Mouse (Mus musculus) liver, embryonic 14.5 days (tissue): ENCODE measurements at regions not wholly inside any gene's neighbourhood (a gene's known extent, or its start where the extent isn't known, plus 50 kb on each side); places are given as distances from the start of the nearest gene placed in this dataset.

Source experiments
- ATAC-seq: fragments of 200-750 bp; cut with Nextera tagmentation; 2 replicates; pipeline ENCODE4 v1.8.0; 2017; ENCODE audit warnings: moderate number of reproducible peaks, mild to moderate bottlenecking, moderate library complexity; ENCODE audit not compliant: insufficient read depth
- DNase-seq, 3 experiments: peaks; one replicate each; pipeline ENCODE4 v3.0.0-alpha.2; 2012 to 2013; ENCODE audit warnings: low read depth in 3 of 3, low spot score in 3 of 3
- H3K27ac ChIP-seq: fragments of 300-500 bp; sonication (generic); 2 replicates; pipeline ENCODE4 v1.5.1; 2014; ENCODE audit warnings: moderate library complexity, mild to moderate bottlenecking, control low read depth, inconsistent platforms
- H3K27me3 ChIP-seq: fragments of 300-500 bp; sonication (generic); 2 replicates; pipeline ENCODE4 v1.6.1; 2014; ENCODE audit warnings: mild to moderate bottlenecking, low read length, moderate library complexity; ENCODE audit not compliant: control insufficient read depth, insufficient read depth
- H3K36me3 ChIP-seq: fragments of 300-500 bp; sonication (generic); replicated peaks from 2 replicates; pipeline ENCODE4 v1.6.1; 2014; ENCODE audit warnings: low read depth; ENCODE audit not compliant: control insufficient read depth, insufficient read depth
- H3K4me1 ChIP-seq, 2 experiments: fragments of 200-500 bp in 1 of 2; fragments of 300-500 bp in 1 of 2; sonication (generic) in 1 of 2; replicated peaks; 2 replicates each; pipeline ENCODE4 v1.6.1; 2012 to 2014; ENCODE audit warnings: antibody characterized with exemption in 1 of 2, inconsistent platforms in 1 of 2, low read length in 1 of 2; ENCODE audit not compliant: control insufficient read depth in 2 of 2, insufficient read depth in 2 of 2
- H3K4me2 ChIP-seq: fragments of 300-500 bp; sonication (generic); 2 replicates; pipeline ENCODE4 v1.6.1; 2014; ENCODE audit warnings: low read depth, mild to moderate bottlenecking, control low read depth, moderate library complexity
- H3K4me3 ChIP-seq, 2 experiments: fragments of 200-500 bp in 1 of 2; fragments of 300-500 bp in 1 of 2; sonication (generic) in 1 of 2; 2 replicates each; pipeline ENCODE4 v1.5.1; 2012 to 2014; ENCODE audit warnings: low read depth in 2 of 2, low read length in 2 of 2, mild to moderate bottlenecking in 2 of 2, control low read depth in 1 of 2, inconsistent platforms in 1 of 2, moderate library complexity in 1 of 2; ENCODE audit not compliant: insufficient read depth in 1 of 2
- H3K9ac ChIP-seq: fragments of 300-500 bp; sonication (generic); replicated peaks from 2 replicates; pipeline ENCODE4 v1.6.1; 2014; ENCODE audit warnings: mild to moderate bottlenecking, control low read depth, moderate library complexity
- H3K9me3 ChIP-seq: fragments of 300-500 bp; sonication (generic); 2 replicates; pipeline ENCODE4 v1.6.1; 2016; ENCODE audit warnings: low read length, mixed read lengths; ENCODE audit not compliant: control insufficient read depth
- CTCF ChIP-seq: IDR thresholded peaks from 2 replicates; pipeline ENCODE4 v1.5.1; 2016; ENCODE audit warnings: antibody characterized with exemption, low read depth, control low read depth
- EP300 ChIP-seq: IDR thresholded peaks from 2 replicates; pipeline ENCODE4 v1.6.1; 2016; ENCODE audit warnings: antibody characterized with exemption, low read depth
- WGBS: fragments of 180-500 bp; shearing (Covaris S2); extraction: QIAGEN DNeasy Blood & Tissue Kit; methylation state at CpG from one replicate; pipeline ENCODE4 v1.1.7; 2014; ENCODE audit not compliant: insufficient replicate concordance; 5-methylcytosine and 5-hydroxymethylcytosine counted together

GRCm38 (mm10) chr1:168924100-168924815 is 492.2 kb upstream of the Pbx1 start:
- Histone ChIP-seq H3K9ac (no peak overlapping the region), H3K4me3 (no peak overlapping the region), H3K27ac (no peak overlapping the region), H3K4me2 (no peak overlapping the region), H3K36me3 (no peaks in the 10 kb centered on the region), H3K27me3 (no peaks in the 10 kb centered on the region), H3K4me1 (no peaks in the 10 kb centered on the region), H3K9me3 (no peaks in the 10 kb centered on the region)
- TF ChIP-seq EP300 = no peak
- TF ChIP-seq CTCF = no peak
- WGBS = 62% methylated on average over 5 of the region's 5 CpGs
- no peak for DNase-seq
- no peak for ATAC-seq

- WGBS = 57% methylated on average over 9 of the region's 9 CpGs
- no peak for ATAC-seq
- no peak overlapping the region for H3K9ac ChIP-seq
- H3K27ac ChIP-seq = no peak overlapping the region
- TF ChIP-seq CTCF (no peak), EP300 (no peak)
- DNase-seq = no peak
- no peak overlapping the region for H3K4me2 ChIP-seq
- H3K36me3 ChIP-seq = no peaks in the 10 kb centered on the region
- H3K27me3 ChIP-seq = no peaks in the 10 kb centered on the region
- H3K9me3 ChIP-seq = no peaks in the 10 kb centered on the region
- H3K4me3 ChIP-seq = no peak overlapping the region
- H3K4me1 ChIP-seq = no peaks in the 10 kb centered on the region
These were observed 486.4 kb upstream of the Pbx1 start for GRCm38 (mm10) chr1:168918331-168919076.

GRCm38 (mm10) chr1:168908684-168909175 is 476.7 kb upstream of the Pbx1 start:
- no peak overlapping the region for H3K4me2 ChIP-seq
- no peaks in the 10 kb centered on the region for H3K36me3 ChIP-seq
- no peaks in the 10 kb centered on the region for H3K4me1 ChIP-seq
- H3K4me3 ChIP-seq = no peak overlapping the region
- WGBS = 45% methylated on average over 4 of the region's 4 CpGs
- H3K27ac ChIP-seq = no peak overlapping the region
- DNase-seq (no peak), ATAC-seq (no peak)
- H3K9ac ChIP-seq = no peak overlapping the region
- H3K27me3 ChIP-seq = no peaks in the 10 kb centered on the region
- TF ChIP-seq EP300 (no peak), CTCF (no peak)
- H3K9me3 ChIP-seq = no peaks in the 10 kb centered on the region

GRCm38 (mm10) chr1:168908192-168908591 is 476.1 kb upstream of the Pbx1 start:
- TF ChIP-seq EP300 = no peak
- TF ChIP-seq CTCF = no peak
- ATAC-seq = no peak

GRCm38 (mm10) chr1:168898483-168898882 is 466.4 kb upstream of the Pbx1 start:
- H3K9ac ChIP-seq = no peak overlapping the region
- no peak for DNase-seq
- no peak overlapping the region for H3K4me2 ChIP-seq
- no peaks in the 10 kb centered on the region for H3K36me3 ChIP-seq
- ATAC-seq = no peak
- H3K4me1 ChIP-seq = no peaks in the 10 kb centered on the region
- 29% methylated on average over 2 of the region's 2 CpGs for WGBS
- no peak for TF ChIP-seq CTCF
- TF ChIP-seq EP300 = no peak
- H3K27me3 ChIP-seq = no peaks in the 10 kb centered on the region
- no peaks in the 10 kb centered on the region for H3K9me3 ChIP-seq
- no peak overlapping the region for H3K4me3 ChIP-seq
- no peak overlapping the region for H3K27ac ChIP-seq

More at GRCm38 (mm10) chr1:168908192-168908591, 476.1 kb upstream of the Pbx1 start:
- 71% methylated on average over 6 of the region's 6 CpGs for WGBS
- no peak overlapping the region for H3K27ac ChIP-seq
- no peaks in the 10 kb centered on the region for H3K36me3 ChIP-seq
- DNase-seq = no peak
- no peaks in the 10 kb centered on the region for H3K9me3 ChIP-seq
- H3K27me3 ChIP-seq = no peaks in the 10 kb centered on the region
- H3K4me3 ChIP-seq = no peak overlapping the region
- no peak overlapping the region for H3K4me2 ChIP-seq
- H3K9ac ChIP-seq = no peak overlapping the region
- H3K4me1 ChIP-seq = no peaks in the 10 kb centered on the region
